Mouse (Mus musculus): ENCODE data around the gene Vmn2r19. TPM values are rescaled to one million over a fixed set of nuclear protein-coding genes. Genes with fewer than 3 reads are reported as not detected.

Vmn2r19 gene
- polyA plus RNA-seq (2014; fragmentation: Illumina TruSeq; extraction: RNeasy Lipid Tissue Mini Kit (QIAGEN cat#74804); ENCODE audit: low read depth, low replicate concordance): 0.31 TPM

DNA sequence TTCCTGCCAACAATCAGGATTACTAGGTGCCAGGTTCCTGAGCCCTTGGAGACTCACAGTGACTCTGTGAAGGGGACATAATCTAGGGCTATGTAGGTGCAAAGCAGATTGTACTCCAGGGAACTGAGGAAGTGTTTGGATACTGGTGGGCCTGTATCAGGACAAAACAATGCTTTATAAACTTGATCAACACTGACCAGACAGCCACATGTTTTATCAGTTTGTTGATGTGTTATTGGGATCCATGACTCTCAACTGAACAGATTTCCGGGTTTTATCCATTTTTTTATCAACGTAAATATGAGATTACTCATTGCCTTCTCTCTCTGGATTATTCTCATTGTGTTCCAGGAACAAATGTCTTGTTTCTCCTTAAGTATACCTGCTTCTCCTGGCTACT is at the start of gene Vmn2r19:
Gene Vmn2r19, plus strand, starts transcription at position 301 of the 400 bp plus-strand sequence.

DNA sequence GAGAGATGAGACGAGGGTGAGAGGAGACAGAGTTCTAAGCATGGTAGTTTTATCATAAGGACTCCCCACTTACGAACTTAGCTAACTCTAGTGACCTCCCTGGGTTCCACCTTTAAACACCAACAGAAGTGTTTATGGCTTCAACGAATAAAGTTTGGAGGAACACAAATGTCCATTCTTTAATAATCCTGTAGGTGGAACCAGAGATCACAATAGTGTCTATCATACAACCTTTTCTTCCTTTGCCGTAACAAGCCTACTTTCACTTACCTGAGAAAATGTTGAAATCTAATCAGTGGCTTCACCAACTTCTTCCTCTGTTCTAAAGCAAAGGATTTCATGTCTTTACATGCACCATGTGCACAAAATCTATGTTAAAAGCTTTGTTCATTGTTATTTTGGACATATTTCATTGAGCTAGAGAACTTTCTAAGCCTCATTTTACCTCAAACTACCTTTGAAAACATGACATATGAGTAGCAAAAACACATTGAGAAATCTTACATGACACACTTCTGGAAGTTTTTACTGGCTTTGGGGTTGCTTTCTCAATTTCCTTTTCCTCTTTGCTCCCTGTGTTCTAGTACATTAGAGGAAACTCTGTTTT is 46.5 kb upstream of the Vmn2r19 start, which contains the start of gene Clec4d:
Gene Clec4d, plus strand, starts transcription at position 557 of the 607 bp plus-strand sequence.

GRCm38 (mm10) chr6:123289753-123290152 is 18.4 kb upstream of the Vmn2r19 start, which contains the start of gene Clec4e:
TSS of gene Clec4e (minus strand) at chr6:123289870.

Other genes starting within 250 kb of the Vmn2r19 start
- 11.9 TPM for gene Clec4a2, start 201.9 kb upstream of the Vmn2r19 start, polyA plus RNA-seq (2014; fragmentation: Illumina TruSeq; extraction: RNeasy Lipid Tissue Mini Kit (QIAGEN cat#74804); ENCODE audit: low read depth, low replicate concordance)
- not detected for gene Clec4b2, start 135.4 kb upstream of the Vmn2r19 start, polyA plus RNA-seq (2014; fragmentation: Illumina TruSeq; extraction: RNeasy Lipid Tissue Mini Kit (QIAGEN cat#74804); ENCODE audit: low read depth, low replicate concordance)
- 4.0 TPM for gene Clec4n, start 78.5 kb upstream of the Vmn2r19 start, polyA plus RNA-seq (2014; fragmentation: Illumina TruSeq; extraction: RNeasy Lipid Tissue Mini Kit (QIAGEN cat#74804); ENCODE audit: low read depth, low replicate concordance)
- gene Clec4d, start 46.2 kb upstream of the Vmn2r19 start, polyA plus RNA-seq (2014; fragmentation: Illumina TruSeq; extraction: RNeasy Lipid Tissue Mini Kit (QIAGEN cat#74804); ENCODE audit: low read depth, low replicate concordance): not detected
- gene Clec4e, start 18.5 kb upstream of the Vmn2r19 start, polyA plus RNA-seq (2014; fragmentation: Illumina TruSeq; extraction: RNeasy Lipid Tissue Mini Kit (QIAGEN cat#74804); ENCODE audit: low read depth, low replicate concordance): not detected
- 0.01 TPM for gene Vmn2r20, start 109.8 kb downstream of the Vmn2r19 start, polyA plus RNA-seq (2014; fragmentation: Illumina TruSeq; extraction: RNeasy Lipid Tissue Mini Kit (QIAGEN cat#74804); ENCODE audit: low read depth, low replicate concordance)
- gene Vmn2r21, start 225.1 kb downstream of the Vmn2r19 start, polyA plus RNA-seq (2014; fragmentation: Illumina TruSeq; extraction: RNeasy Lipid Tissue Mini Kit (QIAGEN cat#74804); ENCODE audit: low read depth, low replicate concordance): not detected

Measured in testis, adult 10 weeks (tissue).